Mouse (Mus musculus) left cerebral cortex, adult 18-20 months (tissue): ENCODE measurements at regions not wholly inside any gene's neighbourhood (a gene's known extent, or its start where the extent isn't known, plus 50 kb on each side); places are given as distances from the start of the nearest gene placed in this dataset.
A peak's percentile ranks its signal among the peaks of the same experiment; 100 is the strongest.
"Not testable (repeated sequence)": the region's sequence is repeated elsewhere in the genome, so short reads cannot be mapped to it uniquely, and the experiment has no call there.

ENCODE experiments used
- DNase-seq, 2 experiments: peaks; one replicate each; pipeline ENCODE4 v3.0.0; 2021 to 2022; ENCODE audit warnings: low spot score in 2 of 2, mixed read lengths in 1 of 2

GRCm38 (mm10) chr12:63805458-63805857, 669.0 kb downstream of the Fscb start:
- DNase-seq, result peak in 1 of 2 experiments; percentile 5

- DNase-seq, result no peak
Measured at GRCm38 (mm10) chr12:63804008-63804407, 670.5 kb downstream of the Fscb start.

GRCm38 (mm10) chr12:63791667-63792066, 682.8 kb downstream of the Fscb start:
- DNase-seq, result peak; percentile 3 to 40

GRCm38 (mm10) chr12:63777874-63778273, 696.6 kb downstream of the Fscb start:
- no peak for DNase-seq

- not testable (repeated sequence) for DNase-seq
Measured at GRCm38 (mm10) chr12:63761073-63761472, 713.4 kb downstream of the Fscb start.
